Mouse (Mus musculus) lung, postnatal 10 days (tissue): ENCODE measurements around the gene Myocd.

ENCODE experiments used
- DNase-seq: peaks from one replicate; pipeline ENCODE4 v3.0.0; 2021

Myocd gene

DNA sequence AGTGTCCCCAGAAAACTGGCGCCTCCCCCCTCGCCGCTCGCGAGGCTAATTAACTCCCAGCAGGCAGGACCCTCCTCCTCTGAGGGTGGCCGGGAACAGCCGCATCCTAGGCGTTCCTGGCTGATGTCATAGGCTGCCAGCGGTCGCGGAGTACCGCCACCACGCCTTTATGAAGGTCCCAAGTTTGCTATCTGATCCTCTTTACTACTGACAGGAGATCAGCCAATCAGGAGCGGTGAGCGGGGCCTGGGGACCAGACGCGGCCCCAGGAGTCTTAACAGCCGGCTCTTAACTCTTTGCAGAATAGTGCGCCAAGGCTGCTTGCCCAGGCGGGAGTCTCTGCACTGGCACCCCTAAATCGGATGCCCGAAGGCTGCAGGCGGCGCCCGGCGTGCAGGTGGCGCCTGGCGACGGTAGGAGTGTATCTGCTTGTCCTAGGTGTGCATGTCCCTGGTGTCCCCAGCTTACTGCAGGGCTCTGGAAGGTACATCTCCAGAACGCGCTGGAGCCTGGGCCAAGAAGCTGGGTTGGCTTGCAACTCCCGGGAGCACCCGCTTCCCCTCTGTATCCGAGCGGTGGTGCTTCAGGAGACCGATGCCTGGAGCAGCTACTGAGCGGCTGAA, at the start of gene Myocd:
Myocd (minus strand) TSS at position 139 of the 623 bp plus-strand sequence.
- peak; percentile 54 for DNase-seq

DNA sequence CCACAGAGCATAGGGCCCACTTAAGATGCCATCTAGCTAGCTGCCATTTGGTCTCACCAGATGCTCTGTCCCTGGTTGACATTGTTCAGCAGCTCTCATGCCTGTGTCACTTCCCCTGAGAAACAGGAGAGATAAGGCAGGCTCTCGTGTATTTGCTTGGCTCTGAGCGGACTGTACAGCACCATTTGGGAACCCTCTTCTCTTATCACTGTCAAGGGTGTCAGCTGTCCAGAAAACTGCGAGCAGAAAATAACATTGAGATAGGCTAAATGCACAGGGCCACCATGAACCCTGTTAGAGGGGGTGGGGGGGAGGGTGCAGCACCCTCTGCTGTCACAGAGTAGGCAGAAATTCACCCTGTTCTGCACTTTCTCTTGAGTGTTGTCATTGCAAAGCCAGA, 34.0 kb upstream of the Myocd start:
- DNase-seq, result no peak

DNA sequence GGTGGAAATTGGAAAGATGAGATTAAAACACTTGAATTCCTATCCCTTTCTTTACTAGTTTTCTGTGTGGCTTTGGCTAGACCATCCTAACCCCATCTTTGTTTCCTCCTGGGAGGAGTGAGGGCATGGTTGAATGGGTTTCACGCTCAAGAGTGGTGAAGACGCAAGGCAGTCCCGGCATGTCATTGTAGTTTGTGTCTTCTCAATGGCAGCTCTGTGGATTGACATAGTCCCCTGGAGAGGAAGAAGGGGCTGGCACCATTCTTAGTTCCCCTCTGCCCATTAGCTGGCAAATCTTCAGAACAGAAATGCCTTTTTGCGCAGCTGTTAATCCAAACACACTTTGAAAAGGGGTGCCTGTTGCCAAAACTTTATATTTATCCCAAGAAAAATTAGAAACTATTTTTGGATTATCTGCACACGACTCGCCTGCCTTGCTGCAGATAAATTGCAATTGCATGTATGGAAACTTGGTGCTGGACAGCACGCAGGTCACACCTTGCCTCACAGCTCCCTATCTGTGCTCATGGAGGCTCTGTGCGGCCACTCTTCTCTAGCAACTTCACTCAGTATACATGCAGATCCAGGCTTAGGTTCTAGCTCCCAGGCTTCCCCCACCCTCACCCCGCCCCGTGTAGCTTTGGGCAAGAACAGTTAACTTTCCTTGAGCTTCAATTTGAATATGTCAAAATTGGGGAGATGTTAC, 24.5 kb upstream of the Myocd start:
- peak; percentile 9 for DNase-seq

DNA sequence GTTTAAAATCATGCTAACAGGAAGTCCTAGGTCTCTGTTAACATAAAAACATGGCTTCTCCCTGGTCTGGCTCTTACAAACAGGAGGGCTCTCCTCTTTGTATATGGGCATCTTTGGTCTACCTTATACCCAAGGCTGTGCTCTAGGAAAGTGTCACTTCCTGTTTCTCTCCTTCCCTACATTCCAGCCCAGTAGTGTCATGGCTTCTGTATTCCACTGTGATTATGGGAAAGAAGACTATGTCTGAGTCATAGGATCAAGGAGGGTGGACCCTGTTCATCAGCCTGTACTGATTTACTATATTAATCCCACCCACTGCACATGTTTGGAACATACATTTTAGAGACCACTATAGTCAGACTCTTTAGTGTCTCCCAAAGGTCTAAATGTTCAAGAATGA, 23.2 kb upstream of the Myocd start:
- no peak for DNase-seq

DNA sequence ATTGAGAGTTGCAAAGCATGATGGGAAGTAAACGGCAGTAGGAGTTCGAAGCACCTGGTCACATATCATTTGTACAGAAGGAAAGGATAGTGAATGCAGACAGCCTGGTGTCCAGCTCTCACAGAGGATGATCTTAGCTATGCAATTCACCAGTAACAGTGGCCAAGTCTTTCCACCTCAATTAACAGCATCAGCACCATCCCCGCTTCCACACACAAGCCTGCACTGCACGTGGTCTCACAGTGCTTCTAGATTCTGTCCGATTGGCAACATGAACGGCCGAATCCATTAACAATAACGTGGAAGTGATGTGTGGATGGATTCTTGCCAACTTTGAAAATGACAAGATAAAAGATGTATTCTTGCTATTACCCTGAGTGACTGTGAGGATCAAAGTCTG, 17.9 kb upstream of the Myocd start:
- no peak for DNase-seq

DNA sequence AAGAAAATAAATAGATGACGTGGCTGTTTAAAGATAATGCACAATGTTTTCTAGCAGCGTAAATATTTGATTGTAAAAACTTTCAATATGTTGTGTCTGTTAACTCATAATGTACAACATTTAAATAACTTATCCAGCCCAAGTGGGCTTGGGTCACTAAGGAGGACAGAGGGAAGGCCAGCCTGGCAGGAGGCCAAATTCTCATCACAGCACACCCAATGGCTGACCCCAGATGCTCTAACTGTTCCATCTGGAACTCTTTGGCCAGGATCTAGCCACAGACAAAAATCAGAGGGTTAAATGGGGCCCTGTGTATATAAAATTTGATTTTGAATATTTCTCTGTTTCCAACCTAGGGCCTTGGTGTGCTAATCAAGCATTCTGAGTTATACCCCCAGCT, 16.4 kb upstream of the Myocd start:
- DNase-seq, result peak; percentile 20

DNA sequence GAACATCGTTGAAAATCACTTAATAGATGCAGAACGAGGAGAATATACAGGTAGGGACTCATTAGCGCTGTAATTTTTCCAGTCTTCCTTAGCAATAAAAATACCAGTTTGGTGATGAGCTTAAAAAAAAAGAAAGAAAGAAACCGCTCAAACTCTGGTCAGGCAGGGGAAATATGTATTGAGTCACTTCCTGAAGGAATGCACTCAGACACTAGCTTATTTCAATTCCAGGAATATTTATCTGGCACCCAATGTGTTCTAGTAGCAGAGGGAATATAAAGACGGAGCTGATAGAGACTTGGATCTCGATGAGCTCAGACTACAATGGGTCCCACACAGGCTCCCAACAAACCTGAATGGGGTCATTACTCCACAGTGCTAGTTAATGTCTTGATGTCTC, 5.7 kb upstream of the Myocd start:
- DNase-seq, result no peak

DNA sequence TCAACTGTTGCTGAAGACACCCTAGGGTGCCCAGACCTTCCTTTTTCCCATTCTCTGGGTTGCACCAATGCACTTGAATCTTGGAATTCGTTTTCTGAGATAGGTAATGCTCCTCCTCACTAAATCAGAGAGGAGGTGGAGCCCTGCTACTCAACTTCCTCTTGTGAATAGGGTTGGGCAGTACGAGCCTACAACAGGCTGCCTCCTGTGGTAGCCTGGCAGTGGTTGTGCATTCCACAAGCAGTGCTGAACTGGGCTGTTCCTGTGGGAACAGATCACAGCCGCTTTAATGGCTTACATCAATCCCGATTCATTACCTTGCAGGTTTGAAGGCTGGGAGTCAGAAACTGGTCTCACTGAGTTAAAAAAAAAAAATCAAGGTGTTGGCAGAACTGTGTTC, 1.2 kb upstream of the Myocd start:
- DNase-seq, result peak; percentile 19

DNA sequence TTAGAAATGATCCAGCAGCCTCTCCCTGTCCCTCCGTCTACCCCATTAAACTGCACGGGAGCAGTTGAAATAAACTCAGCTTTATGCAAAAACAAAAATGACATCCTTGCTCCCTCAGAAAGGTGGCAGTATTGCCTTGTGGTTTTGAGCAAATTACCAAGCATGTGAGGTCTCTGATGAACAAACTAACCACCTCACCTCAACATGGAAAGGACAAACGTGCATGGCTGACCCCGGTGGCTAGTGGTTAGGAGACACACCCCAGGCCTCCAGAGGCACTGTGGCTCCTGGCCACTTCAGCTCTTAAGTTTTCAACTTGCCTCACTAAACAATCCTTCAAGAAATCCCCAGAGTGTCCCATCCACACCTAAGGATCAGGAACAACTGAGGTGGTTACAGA, 1.5 kb downstream of the Myocd start:
- peak; percentile 51 for DNase-seq

DNA sequence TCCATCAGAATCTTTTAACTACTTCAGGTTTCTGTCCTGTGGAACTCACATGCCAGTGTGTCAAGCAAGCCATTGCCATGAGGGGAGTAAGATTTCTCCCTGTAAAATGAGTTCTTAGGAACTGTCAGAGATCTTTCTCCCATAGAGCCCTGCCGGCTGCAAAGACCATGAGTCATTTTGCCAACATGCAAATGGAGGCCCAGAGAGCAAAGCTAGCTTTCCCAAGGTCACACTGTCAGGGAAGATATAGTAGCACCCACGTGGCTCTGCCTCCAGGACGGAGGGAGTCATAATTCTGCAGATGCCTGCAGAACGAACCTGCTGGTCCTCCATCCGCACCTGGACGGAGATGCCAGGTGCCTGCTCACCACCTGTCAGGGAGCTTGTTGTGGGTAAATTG, 6.3 kb downstream of the Myocd start:
- DNase-seq, result no peak

DNA sequence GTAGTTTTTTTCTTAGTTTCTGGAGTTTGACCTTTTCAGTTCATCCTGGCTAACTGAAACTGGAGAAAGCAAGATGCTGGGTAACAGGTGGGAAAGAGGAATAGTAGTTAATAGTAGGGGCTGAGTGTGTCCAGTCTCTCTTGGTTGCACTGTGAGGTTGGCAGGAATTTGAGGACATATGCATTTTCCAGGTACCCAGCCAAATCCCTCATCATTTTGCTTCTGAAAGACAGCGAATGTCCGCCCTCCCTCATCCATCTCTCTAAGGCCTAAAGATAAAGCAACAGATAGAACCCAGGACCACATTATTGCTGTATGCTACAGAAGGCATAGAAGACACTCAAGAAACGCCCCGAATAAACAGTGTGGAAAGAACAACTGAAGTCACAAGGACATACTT, 10.8 kb downstream of the Myocd start:
- no peak for DNase-seq

DNA sequence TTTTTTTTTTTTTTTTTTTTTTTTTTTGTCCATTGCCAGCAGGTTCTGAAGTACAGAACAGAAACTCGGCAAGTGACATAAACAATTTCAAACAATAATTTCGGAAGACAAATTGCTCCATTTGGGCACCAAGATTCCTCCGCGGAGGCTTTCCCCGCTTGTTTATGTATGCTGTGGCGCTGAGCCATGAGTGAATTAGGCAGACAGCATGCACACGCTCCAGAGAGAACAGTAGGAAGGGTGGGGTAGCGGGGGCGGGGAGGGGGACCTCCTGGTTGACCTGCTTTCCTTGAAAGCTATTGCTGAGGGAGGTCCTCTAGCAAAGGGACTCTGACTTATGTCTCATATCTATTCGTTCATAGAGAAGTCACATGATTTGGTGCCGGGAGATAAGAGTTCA, 13.6 kb downstream of the Myocd start:
- peak; percentile 53 for DNase-seq

DNA sequence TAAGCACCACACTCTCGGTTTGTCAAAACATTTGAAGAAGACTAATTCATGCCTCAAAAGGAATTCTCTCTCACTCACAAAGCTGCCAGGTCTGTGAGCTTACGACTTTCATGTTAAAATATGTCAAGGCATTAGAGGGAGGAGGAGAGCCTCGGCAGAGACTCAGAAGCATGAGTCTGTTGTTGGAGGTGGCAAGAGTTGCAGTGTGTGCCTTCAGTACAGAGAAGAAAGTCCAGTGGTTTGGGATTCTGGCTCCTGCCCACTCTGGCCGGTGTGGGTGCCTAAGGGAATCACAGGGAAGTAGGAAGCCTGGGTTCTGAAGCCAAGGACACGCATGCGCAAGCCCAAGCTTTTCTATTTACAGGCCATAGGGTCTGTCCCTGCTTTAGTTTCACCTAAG, 14.2 kb downstream of the Myocd start:
- peak; percentile 14 for DNase-seq

DNA sequence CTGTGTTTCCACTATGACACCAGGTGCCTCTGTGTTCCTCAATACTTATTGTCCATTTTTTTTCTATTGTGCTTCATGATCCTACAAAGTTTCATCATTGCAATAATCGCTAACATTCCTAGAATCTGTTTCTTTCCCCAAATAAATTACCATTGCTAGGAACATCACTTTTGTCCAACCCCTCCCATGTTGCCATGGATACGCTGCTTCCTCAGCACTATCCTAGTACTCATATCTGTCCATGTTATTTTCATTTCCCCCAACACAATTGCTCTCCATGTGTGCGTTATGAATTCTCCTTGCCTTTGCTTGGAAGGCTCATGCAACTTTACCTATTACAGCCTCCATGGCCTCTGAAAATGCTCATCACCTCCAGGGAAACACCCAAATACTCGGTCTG, 19.4 kb downstream of the Myocd start:
- no peak for DNase-seq

DNA sequence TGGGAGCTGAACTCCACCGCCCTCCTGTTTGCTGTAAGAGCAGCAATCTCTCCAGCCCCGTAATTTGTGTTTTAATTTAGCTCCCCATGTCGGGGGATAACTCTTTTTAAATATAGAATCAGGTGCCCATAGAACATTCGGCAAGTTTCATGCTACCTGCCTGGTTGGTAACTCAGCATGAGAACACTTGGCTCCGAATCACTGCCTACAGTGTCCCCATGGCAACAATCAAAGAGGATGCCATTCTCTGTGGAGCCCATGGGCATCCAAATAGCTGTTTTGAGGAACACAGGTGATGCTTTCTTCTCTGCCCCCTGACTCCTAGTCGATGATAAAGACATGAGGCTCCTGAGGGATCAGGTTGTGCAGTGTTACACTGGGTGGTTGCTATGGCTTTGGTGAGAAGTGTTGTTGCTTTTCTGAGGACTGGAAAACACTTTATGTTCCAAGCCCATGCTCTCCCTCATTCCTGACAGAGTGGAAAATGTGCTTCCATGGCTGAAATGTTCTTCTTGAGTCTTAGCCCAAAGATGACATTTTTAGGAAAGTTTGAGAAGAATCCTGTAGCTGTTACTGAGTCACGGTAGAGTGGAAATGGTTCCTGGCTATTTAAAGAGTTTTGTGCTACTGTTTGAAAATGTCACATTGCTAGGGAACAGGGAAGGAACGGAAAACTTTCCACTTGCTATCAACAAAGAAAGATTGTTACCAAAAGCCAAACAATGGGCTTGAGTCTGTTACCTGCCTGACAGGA, 23.3 kb downstream of the Myocd start:
- DNase-seq, result peak; percentile 11

DNA sequence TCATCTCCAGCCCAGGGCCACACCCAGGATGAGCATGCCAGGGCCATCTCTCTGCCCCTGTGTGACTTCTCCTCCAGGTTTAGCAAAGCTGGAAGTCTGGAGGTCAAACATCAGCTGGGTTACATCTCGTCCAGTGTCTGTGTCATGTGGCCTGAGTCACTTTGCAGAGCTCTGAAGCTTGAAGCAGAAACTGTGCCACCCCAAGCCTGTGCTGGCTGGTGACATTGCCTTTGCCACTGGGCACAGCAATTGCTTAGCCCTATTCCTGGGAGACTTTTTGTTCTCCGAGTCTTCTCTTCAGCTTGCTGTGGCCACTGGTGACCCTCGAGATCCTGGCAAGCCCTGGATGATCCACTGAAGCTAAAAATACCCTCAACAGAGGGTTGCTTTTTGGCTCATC, 26.2 kb downstream of the Myocd start:
- DNase-seq, result no peak

DNA sequence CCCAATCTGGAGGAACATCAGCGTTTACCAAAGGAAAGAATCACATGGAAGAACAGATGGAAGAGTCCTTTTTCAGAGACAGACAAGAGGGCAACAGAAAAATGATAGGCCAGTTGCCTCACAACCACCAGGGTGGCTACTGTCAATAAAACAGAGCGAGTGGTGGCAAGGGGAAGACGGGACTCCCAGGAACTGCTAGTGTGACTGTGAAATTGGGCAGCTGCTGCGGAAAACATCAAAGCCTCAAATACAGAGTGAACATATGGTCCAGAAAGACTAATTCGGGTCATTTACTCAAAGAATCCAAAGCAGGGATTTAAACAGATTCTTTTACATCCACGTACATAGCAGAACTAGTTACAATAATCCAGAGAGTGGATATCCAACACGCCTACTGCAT, 29.3 kb downstream of the Myocd start:
- peak; percentile 10 for DNase-seq

DNA sequence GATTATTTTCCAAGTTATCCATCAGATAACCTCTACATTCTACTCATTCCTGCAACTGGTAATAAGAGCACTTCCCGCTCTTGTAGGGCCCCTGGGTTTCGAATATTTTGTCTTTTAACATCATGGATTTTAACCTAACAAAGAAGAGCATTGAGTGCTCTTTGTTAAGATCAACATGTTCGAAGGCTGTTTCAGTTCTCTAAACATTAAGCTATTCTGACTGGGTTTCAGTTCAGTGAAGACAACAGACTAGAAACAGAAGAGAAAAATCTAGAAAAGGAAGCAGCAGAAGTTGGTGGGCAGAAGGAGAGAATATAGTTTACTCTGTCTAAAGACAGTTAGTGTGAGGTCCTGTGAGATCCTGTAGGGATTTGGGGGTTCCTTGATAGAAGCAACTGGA, 31.9 kb downstream of the Myocd start:
- no peak for DNase-seq

DNA sequence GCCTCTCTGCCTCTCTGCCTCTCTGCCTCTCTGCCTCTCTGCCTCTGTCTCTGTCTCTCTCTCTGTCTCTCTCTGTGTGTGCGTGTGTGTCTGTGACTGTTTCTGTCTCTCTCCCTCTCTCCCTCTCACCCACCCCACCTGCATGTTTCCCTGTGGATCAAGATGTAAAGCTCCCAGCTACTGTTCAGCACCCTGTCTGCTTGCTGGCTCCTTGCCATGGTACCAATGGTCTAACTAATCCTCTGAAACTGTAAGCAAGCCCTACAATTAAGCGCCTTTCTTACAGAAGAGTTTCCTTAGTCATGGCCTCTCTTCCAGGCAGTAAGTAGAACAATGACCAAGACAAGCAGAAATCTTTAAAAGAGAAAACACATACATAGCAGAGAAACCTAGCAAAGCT, 32.9 kb downstream of the Myocd start:
- DNase-seq, result no peak

DNA sequence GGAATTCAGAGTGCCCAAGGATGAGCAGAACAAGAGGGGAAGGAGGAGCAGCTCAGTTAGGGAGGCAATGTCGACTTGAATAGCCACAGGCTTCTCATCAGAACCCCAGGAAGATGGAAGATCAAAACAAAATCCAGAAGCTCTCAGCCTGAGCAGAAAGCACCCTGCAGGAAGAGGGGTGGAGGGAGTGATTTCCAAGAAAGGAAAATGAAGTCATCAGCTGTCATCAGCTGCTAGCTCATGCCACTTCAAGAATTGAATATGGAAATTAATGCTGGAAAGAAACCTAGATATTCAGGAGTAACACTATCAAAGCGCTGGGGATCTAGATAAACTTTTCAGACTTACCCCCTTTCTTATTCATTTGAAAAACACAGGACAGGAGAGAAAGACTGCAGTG, 34.4 kb downstream of the Myocd start:
- no peak for DNase-seq

DNA sequence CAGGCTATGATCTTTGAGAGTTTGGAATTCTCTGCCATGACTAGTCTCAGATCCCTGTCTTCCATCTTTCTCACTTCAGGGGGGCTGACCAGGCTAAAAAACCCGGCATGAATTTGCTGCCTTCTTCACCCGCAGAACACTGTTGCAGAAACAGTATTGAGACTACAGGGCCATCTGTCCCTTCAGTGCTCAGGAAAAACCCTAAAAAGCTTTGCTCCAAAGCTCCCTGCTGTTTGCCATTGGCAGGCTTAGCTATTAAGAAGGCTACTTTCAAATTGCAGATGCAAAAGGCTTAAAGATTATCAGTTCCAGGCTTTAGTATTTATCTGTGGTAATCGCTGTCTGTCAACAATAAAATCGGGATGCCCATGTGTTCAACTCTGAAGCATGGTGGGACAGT, 38.0 kb downstream of the Myocd start:
- no peak for DNase-seq

DNA sequence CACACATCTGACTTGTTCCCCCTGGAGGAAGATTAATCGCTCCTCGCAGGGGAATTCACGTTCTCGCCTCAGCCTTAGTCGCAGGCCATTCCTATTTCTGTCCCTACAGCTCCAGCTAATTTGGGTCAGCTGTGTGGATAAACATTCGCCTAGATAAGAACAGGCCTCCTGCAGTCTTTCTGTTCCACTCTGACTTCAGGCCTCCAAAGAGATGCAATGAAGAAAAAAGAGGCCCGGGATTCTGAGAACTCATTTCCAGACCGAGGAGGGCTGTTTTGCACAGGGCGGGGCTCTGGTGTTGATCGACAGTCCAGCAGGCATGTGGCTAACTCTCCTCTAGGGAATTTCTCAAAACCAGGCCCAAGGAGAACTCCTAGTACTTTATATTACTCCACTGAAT, 43.0 kb downstream of the Myocd start:
- DNase-seq, result peak; percentile 38

DNA sequence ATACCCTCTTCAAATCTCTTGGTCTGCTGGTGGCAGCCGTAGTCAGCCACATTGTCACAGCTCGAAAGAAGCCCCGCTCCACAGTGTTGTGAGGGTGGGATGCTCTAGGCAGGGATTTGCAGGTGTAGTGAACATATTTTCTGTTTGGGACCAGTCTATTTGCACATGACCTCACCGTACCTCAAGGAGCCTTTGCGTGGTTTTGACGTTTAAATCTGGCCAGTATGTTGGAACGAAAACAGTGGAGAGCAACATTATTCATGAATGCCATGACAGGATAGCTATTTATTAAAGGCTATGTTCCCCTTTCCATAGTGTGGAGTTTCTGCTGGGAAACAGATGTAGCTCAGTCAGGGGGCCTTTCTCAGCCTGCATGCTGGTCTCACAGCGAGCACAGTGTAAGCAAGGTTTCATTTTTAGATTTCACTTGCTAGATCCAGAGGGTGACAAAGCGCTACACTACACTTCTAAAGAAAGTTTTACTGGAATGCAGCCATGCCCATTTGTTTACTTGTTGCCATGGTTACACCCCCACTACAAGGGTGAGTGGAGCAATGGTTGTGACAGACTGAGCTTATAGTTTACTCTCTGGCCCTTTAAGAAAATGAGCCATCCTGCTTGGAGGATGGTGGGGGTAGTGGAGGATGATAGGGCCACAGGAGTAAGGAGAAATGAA, 54.7 kb downstream of the Myocd start:
- peak; percentile 80 for DNase-seq

DNA sequence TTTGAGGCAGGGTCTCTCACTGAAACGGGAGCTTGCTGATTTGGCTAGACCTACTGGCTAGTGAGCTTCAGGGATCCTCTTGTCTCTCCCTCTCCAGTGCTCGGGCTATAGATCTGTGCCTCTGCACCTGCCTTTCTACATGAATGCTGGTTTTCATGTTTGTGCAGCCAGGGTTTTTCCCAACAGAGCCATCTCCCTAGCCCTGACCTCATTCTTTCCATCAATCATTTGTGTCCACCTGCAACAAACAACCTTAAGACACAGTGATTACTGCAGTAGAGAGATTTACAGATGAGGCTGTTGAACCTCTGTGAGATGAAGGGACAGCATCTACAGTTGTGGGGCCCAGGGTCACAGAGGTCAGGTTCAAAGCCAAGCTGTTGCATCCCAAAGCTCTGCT, 56.0 kb downstream of the Myocd start:
- DNase-seq, result no peak
